Mouse (Mus musculus) cerebellum, adult 9-10 months (tissue): Measurements from ENCODE around the gene Adora1.
"Not testable (repeated sequence)": the region's sequence is repeated elsewhere in the genome, so short reads cannot be mapped to it uniquely, and the experiment has no call there.

Experiments used
- DNase-seq: peaks from one replicate; pipeline ENCODE4 v3.0.0; 2022

Adora1 gene

DNA sequence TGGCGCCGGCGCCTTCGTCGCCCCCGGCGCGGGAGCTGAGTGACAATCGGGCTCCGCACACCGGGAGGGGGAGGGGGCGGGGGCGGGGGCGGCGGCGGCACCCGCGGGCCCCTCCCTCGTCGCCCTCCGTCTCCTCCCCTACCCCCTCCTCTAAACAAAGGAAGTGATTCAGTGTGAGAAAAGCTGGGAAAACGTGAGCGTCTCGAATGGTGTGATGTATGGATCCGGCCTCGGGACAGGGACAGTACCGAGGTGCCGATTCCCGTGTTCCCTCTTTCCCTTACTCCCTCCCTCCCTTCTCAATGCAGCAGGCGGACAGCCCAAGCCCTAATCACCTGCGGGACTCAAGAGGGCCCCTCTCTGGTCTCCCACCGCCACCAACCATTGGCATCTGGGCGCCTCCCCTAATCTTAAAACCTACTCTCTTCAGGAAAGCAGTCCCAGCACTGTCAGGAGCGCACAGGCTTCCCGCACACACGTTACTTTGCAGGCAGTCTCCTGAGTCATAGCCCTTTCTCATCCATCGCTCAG, at the start of gene Adora1:
Adora1 (minus strand) TSS at position 41 of the 531 bp plus-strand sequence.
- DNase-seq = peak; percentile 64

DNA sequence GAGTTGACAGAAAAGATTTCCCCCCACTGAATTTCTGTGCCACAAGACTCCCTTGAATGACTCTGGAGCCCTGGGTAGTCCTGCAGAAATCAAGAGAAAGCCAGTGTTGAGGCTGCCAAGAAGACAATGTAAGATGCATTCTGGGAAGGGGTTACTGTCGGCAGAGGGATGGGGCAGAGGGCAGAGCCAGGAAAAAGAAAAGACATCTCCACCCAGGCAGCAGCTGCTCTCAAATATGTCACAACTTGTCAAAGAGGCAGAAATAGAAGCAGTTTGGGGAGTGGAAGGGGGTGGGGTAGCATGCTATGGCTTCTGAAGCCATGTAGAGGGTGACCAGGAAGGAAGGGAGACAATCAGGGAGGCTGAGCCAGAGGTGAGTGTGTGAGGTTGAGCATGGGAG, 47.9 kb upstream of the Adora1 start:
- DNase-seq = no peak

DNA sequence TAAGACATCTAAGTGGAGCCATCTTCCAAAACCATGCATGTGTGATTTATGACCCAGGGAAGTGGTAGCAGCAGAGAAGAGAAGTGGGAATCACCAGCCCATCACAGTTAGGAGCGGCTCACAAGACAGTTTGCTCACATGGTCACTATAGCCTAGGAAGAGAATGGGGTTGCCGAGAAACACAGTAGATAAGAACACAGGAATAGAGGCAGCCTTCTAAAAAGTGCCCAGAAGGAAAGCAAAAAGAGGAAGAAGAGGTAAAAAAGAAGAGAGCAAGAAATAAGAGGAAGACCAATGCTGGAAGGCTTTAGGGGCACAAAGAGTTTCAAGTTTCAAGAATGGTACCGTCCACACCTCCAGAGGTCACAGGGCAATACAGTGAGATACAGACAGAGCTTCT, 47.1 kb upstream of the Adora1 start:
- no peak for DNase-seq

DNA sequence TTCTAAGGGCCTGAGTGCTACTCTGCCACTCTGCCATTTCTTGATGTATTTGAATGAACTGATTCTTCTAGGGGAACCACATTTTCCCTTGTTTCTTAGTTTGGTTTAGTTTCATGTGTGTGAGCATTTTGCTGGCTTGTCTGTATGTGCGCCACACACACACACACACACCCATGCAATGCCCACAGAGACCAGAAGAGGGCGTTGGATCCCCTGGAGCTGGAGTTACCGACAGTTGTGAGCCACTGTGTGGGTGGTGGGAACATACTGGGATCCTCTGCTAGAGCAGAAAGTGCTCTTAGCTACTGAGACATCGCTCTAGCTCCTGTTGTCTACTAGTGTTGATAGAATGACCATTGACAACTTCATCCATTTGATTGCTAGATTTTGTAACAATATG, 46.3 kb upstream of the Adora1 start:
- DNase-seq = no peak

DNA sequence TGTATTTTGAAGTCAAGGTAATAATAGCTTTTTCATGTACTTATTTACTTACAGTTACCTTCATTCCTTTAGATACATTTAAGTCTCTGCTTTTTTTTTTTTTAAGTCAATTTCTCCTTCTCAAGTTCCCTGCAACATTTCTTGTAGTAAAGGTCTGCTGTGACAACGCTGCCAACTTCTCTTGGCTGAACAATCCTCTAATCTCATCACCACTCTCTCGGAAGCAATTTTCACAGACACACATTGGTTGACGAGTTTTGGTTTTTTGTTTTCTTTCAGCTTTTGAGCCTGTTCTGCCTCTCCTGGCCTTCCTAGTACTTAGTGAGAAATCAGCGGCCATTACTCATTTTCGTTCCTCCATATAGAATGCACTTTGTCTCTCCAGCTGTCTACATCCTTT, 44.9 kb upstream of the Adora1 start:
- DNase-seq = no peak

DNA sequence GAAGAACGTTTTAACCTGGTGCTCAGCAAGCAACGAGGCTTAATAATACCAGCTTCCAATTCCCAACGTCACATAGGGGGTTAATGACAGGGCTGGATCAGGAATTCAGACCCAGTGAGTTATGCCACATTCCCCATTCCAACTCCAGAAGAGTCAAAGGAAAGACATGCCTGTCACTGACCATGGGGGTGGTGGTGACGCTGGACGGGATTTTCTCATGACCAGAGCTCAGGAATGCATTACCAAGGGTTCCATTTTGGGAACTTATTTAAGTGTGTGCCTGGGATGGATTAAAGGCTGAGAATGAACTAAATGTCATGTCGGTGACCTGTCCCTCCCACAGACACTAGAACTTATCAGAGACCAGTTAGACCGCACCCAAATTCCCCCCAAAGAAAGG, 41.6 kb upstream of the Adora1 start:
- no peak for DNase-seq

DNA sequence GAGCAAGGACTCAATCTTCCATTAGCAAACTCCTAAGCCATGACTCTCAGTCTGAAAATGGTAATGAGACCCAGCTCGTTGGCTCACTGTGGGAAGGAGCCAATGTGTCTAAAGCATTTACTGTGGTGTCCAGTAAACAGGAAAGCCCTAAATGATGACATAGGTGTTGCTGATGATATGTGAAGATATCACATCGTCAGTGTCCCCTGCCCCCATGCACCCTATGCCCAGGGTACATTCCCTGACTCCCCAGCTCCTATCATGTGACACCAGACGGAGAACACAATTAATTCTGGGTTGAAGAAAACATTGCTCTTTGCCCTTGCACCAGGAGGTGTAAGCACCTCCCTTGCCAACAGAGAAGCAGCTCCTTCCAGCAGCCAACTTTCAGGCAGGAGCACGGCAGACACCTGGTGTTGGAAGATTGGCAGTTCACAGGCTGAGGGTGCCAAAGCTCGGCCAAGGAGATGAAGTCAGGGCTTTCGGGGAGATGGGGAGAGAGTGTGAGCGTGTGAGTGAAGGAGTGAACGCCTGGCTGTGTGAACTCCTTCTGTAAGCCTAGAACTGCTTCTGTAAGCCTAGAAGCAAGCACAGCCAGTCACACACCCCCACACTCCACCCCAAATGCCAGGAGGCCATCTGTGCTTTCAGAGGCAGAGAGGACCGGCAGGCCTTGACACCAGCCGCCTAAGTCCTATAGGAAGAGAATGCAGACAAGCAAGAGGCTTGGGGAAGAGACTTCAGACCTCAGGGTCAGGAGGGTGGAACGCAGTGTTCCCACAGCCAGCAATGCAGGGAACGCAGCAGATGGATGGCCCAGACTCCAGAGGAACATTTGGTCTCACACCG, 40.6 kb upstream of the Adora1 start:
- peak; percentile 91 for DNase-seq

DNA sequence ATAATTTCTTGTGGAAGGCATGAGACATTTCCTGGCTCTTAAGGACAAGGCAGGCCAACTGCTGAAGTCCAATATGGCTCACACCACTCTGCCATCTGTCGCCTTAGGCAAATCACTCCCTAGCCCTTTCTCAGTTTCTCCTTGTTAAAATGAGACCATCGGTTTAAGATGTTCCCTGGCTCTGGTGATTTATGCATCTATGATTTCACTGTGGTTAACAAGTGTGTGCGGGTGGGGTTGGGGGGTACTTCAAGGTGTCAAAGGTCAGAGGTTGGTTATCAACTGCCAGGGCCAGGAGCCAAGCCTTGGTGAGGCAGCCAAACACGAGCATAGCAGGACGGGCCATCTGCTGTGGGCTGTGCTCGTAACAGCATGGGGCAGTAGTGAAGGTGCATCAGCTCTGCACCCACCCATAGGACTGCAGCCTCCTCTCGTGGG, 39.3 kb upstream of the Adora1 start:
- DNase-seq = peak; percentile 93

DNA sequence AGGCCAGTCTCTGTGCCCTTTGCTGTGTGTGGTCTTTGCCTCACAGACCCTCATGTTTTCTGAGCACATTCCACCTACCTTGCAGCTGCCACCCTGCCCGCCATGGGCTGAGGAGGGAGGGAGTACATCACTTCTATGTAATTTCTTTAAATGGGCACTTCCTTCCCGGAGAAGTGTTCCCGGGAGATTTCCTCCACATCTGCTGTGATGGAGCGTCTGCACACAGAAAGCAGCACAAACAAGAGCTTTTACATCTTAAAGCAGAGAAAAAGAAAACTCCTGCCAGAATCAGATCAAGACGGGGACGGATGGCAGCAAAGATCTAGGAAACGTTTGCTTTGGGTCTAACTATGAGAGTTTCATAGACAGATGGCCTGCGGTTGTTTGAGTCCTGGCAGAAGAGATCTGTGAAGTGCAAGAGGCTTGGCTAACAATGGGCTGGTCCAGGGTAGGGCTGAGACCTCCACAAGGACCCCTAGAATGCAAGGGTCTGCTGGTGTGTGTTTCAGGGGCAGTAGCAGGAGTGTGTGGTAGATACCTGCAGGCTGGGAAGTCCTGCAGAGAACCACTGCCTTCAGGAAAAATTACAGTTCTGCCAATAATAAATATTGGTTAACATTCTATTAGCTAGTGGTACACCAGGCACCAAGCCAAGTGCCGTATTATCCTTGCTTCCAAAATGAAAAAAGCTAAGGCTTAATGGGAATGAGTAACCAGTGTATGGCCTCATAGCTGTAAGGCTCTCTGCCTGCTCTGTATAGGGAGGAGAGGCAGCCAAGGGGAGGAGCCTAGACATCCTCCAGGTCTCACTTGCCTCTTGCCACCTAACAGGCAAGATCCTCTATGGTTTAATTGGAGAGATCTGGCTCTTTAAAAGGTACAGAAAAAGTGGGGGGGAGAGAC, 38.5 kb upstream of the Adora1 start:
- peak; percentile 90 for DNase-seq

DNA sequence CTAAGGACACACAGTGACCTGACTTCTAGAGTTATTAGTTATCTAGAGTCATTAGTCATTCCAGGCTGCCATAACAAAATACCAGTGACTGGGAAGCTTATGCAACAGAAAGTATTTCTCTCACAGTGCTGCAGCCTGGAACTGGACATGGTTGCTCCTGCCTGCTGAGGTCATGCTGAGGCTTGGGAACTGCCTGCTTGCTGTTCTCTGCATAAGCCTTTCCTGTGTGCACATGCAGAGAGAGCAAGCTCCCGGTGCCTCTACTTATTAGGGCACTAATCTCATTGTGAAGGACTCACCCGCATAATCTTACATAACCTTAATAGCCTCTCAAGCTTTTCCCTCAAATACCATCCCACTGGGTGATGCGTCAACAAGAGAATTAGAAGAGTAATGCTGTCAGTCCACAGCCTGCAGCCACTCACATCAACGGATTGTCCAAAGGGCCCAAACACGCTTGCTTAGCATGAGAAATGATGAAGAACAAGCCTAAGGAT, 37.6 kb upstream of the Adora1 start:
- no peak for DNase-seq

DNA sequence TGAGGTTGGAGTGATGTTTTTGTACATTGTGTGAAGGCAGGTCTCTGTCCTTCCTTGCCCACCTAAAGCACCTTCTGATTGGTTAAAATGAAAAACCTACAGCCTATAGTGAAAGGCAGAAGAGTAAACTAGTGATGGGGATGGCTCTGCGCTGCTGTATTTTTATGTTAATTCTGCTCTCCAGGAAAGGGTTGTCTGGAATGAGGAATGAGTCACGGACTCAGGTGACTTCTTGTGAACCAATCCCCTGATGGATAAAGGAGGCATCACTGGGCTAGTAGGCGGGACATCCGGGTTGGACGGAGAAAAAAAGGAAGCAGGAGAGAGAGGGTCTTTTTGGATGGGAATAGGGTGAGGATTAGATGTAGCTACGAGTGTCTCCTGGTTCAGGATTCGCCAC, 34.8 kb upstream of the Adora1 start:
- DNase-seq = no peak

DNA sequence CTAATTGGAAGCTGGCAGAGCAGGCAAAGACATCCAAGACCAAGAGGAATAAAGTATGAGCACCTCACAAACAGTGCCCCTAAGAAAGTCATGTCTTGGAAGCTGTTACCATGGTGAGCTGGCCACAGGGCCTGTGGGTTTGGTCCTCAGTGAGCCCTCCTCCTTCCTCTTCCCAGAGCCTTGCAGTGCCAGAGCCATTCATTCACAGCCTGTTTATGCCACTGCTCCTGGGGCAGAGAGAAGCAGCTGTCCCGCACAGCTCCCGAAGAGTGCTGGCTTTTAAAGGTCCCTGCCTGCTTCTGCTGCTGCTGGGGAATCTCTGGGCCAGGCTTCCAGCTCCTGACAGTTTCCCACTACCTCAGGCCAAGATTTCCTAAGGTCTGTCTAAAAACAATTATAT, 30.6 kb upstream of the Adora1 start:
- no peak for DNase-seq

DNA sequence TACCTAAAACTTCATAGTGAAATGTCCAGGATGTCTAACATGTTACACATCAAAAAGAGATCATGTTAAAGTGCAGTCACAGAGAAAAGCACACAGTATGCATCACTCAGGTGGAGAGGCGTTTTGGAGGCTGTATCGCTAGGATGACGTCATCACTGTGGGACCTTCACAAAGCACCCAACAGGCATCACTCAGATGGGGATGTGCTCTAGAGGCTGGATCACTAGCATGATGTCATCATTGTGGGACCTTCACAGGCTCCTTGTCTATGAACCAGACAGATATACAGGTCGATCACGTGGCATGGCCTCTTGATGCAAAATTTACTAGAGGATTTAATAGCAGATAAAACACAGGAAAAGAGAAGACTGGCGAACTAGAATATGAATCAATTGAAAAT, 29.1 kb upstream of the Adora1 start:
- DNase-seq = no peak

DNA sequence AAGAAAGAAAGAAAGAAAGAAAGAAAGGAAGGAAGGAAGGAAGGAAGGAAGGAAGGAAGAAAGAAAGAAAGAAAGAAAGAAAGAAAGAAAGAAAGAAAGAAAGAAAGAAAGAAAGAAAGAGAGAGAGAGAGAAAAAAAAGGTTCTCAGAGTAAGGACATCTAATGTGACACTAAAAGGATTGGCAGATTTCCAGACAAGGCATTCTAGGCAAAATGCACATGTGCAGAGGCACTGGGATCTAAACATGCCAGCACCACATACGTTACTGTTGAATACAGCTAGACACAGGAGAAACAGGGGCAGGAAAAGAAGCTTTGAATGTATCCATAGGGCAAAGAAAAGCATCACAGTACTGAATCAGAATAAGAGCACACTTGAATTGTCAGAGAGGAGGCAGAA, 14.4 kb upstream of the Adora1 start:
- DNase-seq = not testable (repeated sequence)

DNA sequence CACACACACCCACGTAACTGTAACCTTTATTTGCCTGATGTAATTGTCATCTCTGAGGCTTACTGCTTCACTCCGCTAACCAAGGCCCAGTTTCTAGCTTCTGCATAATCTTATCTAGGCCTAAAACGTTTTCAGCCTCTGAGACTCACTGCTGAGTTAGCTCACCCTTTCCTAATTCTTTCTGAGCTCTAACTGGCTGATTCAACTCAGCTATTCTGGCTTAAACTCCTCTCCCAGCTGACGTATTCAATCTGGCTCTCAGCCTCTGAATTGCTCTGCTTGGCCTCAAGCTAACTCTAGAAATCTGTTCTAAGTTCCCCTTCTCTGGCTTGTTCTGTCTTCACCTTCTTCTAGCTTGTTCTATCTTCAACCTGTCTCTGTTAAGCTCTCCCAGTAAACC, 11.4 kb upstream of the Adora1 start:
- DNase-seq = no peak

DNA sequence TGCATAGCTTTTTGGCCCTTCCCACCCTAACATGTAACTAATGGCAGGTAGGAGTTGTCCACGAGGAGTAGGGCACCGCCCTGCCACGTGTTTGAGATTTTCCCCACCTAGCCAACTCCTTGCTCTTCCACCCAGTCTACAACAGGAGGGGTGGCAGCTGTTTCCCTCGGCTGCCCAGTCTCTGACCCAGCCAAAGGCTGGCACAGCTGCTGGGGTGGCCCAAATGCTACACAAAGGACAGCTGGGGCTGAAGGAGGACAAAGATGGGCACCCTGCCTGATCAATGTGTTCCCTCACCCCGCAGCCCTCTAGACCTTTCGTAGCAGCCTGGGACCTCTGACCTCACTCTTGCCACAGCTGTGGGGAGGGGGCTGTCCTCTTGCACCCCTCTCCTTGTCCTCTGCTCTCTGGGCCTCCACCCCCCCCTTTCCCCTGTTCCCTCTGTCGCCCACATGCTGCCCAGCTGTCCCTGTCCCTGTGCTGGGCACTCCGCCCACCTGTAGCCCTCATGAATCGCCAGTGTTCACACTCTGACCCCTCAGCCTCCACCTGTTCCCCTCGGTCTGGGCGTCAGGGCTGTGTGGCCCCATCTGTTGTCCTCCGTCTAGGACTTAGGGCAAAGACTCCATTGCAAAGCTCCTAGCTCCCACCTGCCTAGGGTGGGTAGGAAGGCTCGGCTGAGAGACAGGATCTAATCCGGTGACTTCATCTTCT, 9.9 kb upstream of the Adora1 start:
- DNase-seq = no peak

DNA sequence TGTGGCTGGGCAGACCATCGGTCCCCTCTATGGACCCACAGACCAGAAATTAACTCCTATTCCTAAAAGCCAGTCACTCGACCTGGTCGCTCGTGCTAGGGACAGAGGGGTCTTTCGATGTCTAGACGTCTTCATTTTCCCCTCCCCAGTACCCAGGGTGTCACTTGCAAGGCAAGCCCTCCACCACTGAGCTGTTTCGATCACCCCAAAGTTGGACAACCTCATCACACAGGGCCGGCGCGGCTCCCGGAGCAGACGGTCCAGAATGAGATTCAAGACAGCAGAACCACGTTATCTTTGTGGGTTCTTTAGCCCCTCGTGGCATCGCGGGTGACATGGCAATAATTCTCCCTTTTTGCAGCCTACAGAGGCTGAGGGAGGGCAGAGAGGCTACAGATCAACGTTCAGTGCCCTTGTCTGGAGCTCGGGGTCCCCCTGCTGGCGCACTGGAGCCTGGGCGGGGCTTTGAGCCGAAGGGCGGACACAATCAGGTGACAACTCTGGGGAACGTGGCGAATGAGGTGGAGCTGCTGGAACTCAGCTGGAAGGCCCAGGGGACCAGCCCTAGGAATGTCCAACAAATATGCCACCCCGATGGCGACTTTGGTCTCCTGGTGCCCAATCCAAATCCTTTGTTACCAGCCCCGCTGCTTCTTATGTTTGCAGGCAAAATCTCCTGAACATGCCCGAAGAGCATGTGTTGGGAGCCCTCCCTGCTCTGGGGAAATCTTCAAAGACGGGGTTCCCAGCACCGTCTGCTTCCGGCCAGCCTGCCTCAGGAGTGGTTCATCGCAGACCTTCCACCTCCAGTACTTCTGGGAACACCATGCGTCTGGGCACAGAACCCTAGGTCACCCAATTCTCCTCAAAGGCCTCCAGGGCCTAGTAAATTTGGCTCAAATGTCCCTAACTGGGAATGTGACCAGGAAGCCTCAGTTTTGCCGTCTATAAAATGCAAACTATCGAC, 9.0 kb upstream of the Adora1 start:
- DNase-seq = peak; percentile 97

DNA sequence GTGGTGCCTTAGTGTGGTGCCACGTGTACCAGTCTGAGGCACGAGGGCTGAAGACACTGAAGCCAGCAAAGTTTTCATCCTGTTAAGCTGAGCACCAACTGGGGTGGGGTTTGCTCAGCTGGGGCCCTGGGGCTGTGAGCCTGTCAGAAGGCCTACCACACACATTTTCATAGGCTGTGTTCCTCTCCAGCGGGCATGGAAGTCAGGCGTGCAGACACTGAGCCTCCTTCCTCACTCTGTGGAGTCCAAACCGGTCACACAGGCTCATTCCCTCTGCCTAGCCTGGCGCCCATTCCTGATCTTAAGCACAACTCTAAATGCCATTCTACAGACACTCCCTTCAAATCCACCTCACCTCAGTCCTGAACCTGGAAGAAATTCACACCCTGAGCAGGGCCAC, 8.3 kb upstream of the Adora1 start:
- no peak for DNase-seq

DNA sequence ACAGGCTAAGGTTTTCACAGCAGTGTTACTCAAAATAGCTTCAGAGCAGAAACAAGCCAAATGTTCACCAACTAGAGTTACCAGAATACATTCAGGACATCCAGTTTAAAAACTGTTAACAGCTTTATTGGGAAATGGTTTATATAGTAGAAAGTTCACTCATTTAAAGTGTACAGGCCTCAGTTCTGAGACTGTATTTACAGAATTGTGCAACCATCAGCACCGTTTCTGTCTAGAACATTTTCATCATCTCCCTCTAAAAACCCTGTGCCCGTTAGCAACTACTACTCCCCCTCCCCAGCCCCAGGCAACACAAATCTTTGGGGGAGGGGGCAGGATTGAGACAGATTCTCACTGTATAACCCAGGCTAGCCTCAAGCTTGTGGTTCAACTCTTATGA, 7.1 kb upstream of the Adora1 start:
- DNase-seq = no peak

DNA sequence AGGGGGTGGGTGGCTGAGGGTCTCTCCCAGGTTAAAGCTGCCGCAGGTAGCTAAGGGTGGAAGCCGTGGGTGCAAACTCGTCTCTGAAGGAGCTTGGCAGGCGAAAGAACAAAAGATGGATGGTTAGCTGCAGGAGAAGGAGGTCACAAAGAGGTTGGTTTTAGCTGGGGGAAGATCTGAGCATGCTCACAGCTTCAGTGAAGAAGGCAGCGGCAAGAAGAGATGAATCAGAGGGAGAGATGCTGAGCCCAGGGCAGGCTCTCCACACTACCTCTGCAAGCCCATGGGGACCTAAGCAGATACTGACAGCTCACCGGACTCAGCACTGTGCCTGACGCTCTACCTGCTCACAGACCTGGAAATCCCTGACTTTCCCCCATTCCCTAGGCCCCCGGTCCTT, 6.1 kb upstream of the Adora1 start:
- DNase-seq = no peak

DNA sequence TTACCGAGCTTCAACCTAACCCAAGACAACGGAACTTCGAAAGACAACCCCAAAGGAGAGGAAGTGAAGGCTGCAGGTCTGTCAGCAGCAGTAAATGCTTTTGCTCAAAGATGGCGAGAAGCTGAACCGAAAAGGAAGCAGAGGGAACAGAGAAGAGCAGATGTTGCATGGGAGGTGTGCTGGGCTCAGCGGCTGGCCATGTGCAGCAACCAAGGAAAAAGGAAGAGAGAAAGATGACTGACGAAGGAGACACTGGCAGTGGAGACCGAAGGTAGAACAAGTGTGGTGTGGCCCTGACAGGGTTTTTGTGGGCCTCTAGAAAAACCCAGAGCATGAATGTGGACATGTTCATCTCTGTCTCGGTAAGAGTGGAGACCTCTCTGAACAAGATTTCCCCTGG, 5.5 kb upstream of the Adora1 start:
- no peak for DNase-seq

DNA sequence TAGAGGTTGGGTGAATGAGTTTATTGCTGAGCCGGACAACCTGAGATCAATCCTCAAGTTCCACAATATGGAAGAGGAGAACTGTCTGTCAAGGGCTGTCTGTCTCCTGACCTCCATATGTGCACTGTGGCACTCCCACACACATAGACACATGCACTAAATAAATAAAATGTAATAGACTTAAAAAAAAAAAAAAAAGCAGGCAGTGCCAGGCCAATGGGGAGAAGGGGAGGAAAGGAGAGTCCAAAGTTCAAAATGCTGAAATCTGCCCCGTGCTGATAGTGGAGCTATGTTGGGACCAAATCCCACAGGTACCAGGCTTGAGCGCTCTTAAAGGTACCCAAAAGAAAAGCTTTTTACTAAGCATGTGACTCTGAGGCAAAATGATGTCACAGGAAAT, 2.2 kb upstream of the Adora1 start:
- no peak for DNase-seq
